Mouse (Mus musculus): ENCODE data around the gene Rassf1.
"Not testable (repeated sequence)": the region's sequence is repeated elsewhere in the genome, so short reads cannot be mapped to it uniquely, and the experiment has no call there.

Rassf1 gene

DNA sequence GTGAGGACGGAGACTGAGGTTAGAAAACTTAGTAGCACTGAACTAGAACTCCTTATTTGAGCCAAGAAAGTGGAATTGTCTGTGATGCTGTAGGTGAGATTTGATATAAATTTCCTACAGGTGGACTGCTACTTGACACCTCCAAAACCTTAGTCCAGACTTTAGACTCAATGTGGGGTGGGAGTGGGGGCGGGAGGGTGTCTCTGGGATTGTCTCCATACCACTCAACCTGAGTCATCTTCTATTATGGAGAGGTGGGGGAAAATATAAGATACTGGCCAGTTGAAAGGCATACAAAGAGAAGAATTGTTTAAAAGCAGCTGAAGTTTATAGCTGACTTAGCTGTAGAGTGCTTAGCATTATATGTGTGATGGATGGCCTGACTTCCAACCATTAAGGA is 4.3 kb downstream of the Rassf1 start:
- no peak for DNase-seq (ENCODE audit: low read depth, low spot score)

GRCm38 (mm10) chr9:107556346-107556745 is 5.0 kb downstream of the Rassf1 start:
- no peak for DNase-seq (ENCODE audit: low read depth, low spot score)

GRCm38 (mm10) chr9:107563029-107563581 is 11.8 kb downstream of the Rassf1 start, which contains the start of gene Tusc2:
Tusc2 (plus strand) TSS chr9:107563255.
- peak; percentile 92 for DNase-seq (ENCODE audit: low read depth, low spot score)

DNA sequence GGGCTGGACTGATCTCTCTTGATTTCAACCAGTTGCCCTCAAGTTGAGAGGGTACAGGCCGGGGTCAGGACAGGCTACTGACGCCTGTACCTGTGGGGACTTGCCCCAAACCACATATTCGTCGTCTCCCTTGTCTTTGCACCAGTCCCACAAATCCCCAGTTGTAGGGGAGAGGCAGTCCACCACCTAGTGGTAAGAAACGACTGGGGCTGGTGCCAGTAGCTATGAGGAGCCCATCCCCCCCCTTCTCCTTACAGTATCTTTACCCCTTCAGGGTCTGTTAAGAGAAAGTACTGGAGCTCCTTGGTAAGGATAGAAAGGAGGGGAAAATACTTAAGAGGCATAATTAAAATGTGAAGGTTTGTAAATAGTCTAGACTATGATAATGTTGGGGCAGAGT is 14.2 kb downstream of the Rassf1 start:
- DNase-seq (ENCODE audit: low read depth, low spot score), result not testable (repeated sequence)

- DNase-seq (ENCODE audit: low read depth, low spot score), result peak; percentile 73
Observed at GRCm38 (mm10) chr9:107566041-107566709, 14.8 kb downstream of the Rassf1 start.

DNA sequence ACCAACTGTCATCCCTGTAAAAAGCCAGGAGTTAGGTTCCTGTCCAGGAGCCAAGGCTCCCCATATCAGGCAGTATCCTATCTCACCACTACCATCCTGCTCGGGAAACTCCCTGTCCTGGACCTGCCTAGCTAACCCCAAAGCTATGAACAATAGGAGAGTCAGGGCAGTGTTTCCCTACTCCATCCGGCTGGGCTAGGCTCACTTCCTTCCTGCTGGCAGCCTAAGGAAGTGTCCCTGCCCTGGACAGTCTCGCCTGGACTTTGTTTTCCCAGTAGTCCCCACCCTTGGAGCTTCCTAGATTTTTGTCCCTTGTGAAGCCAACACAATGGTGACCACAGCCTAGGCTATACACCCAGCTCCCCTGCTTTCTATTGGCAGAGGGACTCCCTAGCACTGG is 15.5 kb downstream of the Rassf1 start:
- no peak for DNase-seq (ENCODE audit: low read depth, low spot score)

- no peak for DNase-seq (ENCODE audit: low read depth, low spot score)
Observed at GRCm38 (mm10) chr9:107567702-107568319, 16.5 kb downstream of the Rassf1 start, which contains the start of gene Hyal2. Hyal2 (plus strand) TSS chr9:107567945.

- peak; percentile 89 for DNase-seq (ENCODE audit: low read depth, low spot score)
Observed at GRCm38 (mm10) chr9:107568331-107569261, 17.2 kb downstream of the Rassf1 start.

DNA sequence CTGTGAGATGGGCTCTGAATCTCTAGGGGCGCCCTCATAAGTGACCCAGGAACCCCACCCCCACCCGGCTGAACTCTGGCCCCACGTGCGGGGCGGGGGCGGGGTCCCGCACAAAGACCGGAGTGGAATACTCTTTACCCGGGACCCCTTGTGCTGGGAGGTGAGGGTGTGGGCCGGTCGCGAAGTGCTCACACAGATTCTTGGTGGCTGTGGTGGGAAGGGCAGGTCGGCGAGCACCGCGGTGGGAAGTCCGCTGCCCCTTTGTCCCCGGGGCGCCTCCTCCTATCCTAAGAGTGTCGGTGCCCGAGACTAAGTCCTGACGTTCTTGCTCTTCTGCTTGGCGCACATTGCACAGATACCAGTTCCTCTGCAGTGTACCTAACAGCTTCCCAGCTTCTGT is 17.9 kb downstream of the Rassf1 start:
- no peak for DNase-seq (ENCODE audit: low read depth, low spot score)

- DNase-seq (ENCODE audit: low read depth, low spot score), result no peak
Observed at GRCm38 (mm10) chr9:107570016-107570415, 18.7 kb downstream of the Rassf1 start.

- DNase-seq (ENCODE audit: low read depth, low spot score), result no peak
Observed at GRCm38 (mm10) chr9:107570845-107571244, 19.5 kb downstream of the Rassf1 start.

GRCm38 (mm10) chr9:107571534-107572326 is 20.4 kb downstream of the Rassf1 start:
- no peak for DNase-seq (ENCODE audit: low read depth, low spot score)

DNA sequence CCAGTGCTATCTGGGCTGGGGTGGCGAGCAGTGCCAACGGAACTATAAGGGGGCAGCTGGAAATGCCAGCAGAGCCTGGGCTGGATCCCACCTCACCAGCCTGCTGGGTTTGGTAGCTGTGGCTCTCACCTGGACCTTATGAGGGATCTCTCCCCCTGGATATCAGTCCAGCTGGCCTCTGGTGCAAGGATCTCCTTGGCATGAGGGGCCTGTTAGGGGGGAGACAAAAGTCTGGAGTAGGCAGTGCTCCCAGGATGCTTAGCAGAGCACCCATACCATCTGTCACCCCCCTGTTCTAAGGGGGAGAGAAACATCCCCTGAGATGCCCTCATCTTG is 20.9 kb downstream of the Rassf1 start:
- no peak for DNase-seq (ENCODE audit: low read depth, low spot score)

- not testable (repeated sequence) for DNase-seq (ENCODE audit: low read depth, low spot score)
Observed at GRCm38 (mm10) chr9:107573774-107574173, 22.4 kb downstream of the Rassf1 start.

DNA sequence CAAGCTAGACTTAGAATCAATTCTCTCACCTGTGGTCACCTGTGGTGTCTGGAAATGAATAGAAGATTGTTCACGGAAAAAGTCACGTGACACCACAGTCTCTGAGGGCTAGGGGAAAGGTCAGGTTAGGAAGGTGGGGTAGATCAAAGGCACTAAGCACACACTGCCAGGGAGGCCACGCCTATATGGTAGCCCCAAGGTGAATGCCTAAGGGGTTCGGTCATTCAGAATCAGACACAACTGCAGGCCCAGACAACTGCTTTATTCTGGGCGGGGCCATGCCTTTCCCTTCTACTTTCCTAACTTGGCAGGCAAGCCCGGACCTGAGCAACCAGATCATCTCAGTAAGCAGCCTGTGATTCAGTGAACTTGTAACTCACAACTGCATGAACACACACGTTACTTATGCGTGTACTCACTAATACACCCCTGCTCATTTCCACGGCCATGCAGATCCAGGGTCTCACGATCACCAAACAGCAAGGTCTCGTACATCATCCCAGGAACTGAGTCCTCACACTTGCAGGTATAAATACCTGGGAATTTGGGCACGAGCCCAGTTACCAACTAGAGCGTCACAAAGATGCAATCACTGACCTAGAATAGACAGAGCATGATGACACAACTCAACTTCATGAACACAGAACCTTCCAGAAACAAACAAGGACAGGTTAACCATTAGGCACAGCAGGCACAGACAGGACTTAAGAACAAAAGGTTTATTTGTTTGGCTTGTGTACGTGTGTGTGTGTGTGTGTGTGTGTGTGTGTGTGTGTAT is 24.4 kb downstream of the Rassf1 start:
- DNase-seq (ENCODE audit: low read depth, low spot score), result no peak

GRCm38 (mm10) chr9:107576357-107577107 is 25.2 kb downstream of the Rassf1 start, which contains the start of gene Hyal1:
Hyal1 (plus strand) TSS chr9:107576927.
- no peak for DNase-seq (ENCODE audit: low read depth, low spot score)

DNA sequence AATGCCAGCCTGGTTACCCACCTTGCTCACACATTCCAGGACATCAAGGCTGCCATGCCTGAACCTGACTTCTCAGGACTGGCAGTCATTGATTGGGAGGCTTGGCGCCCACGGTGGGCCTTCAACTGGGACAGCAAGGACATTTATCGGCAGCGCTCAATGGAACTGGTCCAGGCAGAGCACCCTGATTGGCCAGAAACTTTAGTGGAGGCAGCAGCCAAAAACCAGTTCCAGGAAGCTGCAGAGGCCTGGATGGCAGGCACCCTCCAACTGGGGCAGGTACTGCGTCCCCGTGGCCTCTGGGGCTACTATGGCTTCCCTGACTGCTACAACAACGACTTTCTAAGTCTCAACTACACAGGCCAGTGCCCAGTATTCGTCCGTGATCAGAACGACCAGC is 26.5 kb downstream of the Rassf1 start:
- DNase-seq (ENCODE audit: low read depth, low spot score), result no peak

- no peak for DNase-seq (ENCODE audit: low read depth, low spot score)
Observed at GRCm38 (mm10) chr9:107578587-107578986, 27.2 kb downstream of the Rassf1 start, which contains the start of gene Naa80. Naa80 (plus strand) TSS chr9:107578887.

Data from CD4-positive helper T cell, adult 2 months (primary cell).